Mouse (Mus musculus) megakaryocyte, adult 5-6 weeks (primary cell): ENCODE data around the gene Castor1. TPM values are rescaled to one million over a fixed set of nuclear protein-coding genes. Genes with fewer than 3 reads are reported as not detected.
A peak's percentile ranks its signal among the peaks of the same experiment; 100 is the strongest.

Experiments used
- ATAC-seq: 2 replicates; pipeline ENCODE4 v1.8.0; 2016; ENCODE audit warnings: mild to moderate bottlenecking, inconsistent platforms; ENCODE audit not compliant: poor library complexity, severe bottlenecking
- total RNA-seq, 2 experiments: library from RNA; stranded (forward) in 1 of 2; stranded (reverse) in 1 of 2; fragments of 153-499, 151-499 nt in 1 of 2; fragments of 221-1000, 200-1000 nt in 1 of 2; gene quantifications; 2 replicates each; pipeline versions ENCODE4 v1.2.3 to v1.2.4; 2015 to 2017

Castor1 gene
- total RNA-seq, 2 experiments from 2014 or later: 1.1 to 1.2 TPM

- ATAC-seq: peak; percentile 7
These were observed 13.4 kb downstream of the Castor1 start for GRCm38 (mm10) chr11:4231435-4231834.

GRCm38 (mm10) chr11:4232644-4233043 is 14.6 kb downstream of the Castor1 start:
- ATAC-seq: peak; percentile 55

- no peak for ATAC-seq
These were observed 17.1 kb downstream of the Castor1 start for GRCm38 (mm10) chr11:4235052-4235655.

- peak; percentile 18 for ATAC-seq
These were observed 17.9 kb downstream of the Castor1 start, which contains the start of gene Osm for GRCm38 (mm10) chr11:4235665-4236545. Gene Osm (plus strand): TSS chr11:4236420.

GRCm38 (mm10) chr11:4236546-4237067 is 18.6 kb downstream of the Castor1 start:
- peak; percentile 28 for ATAC-seq

- peak; percentile 39 for ATAC-seq
These were observed 19.4 kb downstream of the Castor1 start for GRCm38 (mm10) chr11:4237389-4237912.

- no peak for ATAC-seq
These were observed 20.1 kb downstream of the Castor1 start for GRCm38 (mm10) chr11:4238167-4238566.

GRCm38 (mm10) chr11:4239691-4240090 is 21.7 kb downstream of the Castor1 start:
- no peak for ATAC-seq

- ATAC-seq: 0 out of 2 replicates have a peak, but pooled peaks have one; percentile 2
These were observed 22.1 kb downstream of the Castor1 start for GRCm38 (mm10) chr11:4240151-4240550.

GRCm38 (mm10) chr11:4241180-4241579 is 23.2 kb downstream of the Castor1 start:
- ATAC-seq: no peak

- ATAC-seq: no peak
These were observed 28.1 kb downstream of the Castor1 start for GRCm38 (mm10) chr11:4246126-4246525.

- no peak for ATAC-seq
These were observed 28.6 kb downstream of the Castor1 start for GRCm38 (mm10) chr11:4246623-4247022.

GRCm38 (mm10) chr11:4247201-4247959 is 29.4 kb downstream of the Castor1 start:
- ATAC-seq: no peak

- no peak for ATAC-seq
These were observed 31.1 kb downstream of the Castor1 start for GRCm38 (mm10) chr11:4249151-4249550.

GRCm38 (mm10) chr11:4250290-4250689 is 32.3 kb downstream of the Castor1 start:
- no peak for ATAC-seq

GRCm38 (mm10) chr11:4251376-4251775 is 33.4 kb downstream of the Castor1 start:
- peak; percentile 88 for ATAC-seq

- ATAC-seq: no peak
These were observed 34.9 kb downstream of the Castor1 start for GRCm38 (mm10) chr11:4252886-4253285.

GRCm38 (mm10) chr11:4256846-4257607 is 39.0 kb downstream of the Castor1 start, which contains the start of gene Lif:
Gene Lif (plus strand): TSS chr11:4257557.
- ATAC-seq: no peak

GRCm38 (mm10) chr11:4257756-4258155 is 39.7 kb downstream of the Castor1 start:
- ATAC-seq: no peak

GRCm38 (mm10) chr11:4258657-4259082 is 40.6 kb downstream of the Castor1 start:
- peak; percentile 73 for ATAC-seq
